Mouse (Mus musculus) embryonic facial prominence, embryonic 15.5 days (tissue): ENCODE results near the gene Mrs2. TPM values are rescaled to one million over a fixed set of nuclear protein-coding genes. Genes with fewer than 3 reads are reported as not detected.
A peak's percentile ranks its signal among the peaks of the same experiment; 100 is the strongest.

ENCODE experiments used
- ATAC-seq: fragments of 200-750 bp; cut with Nextera tagmentation; 2 replicates; pipeline ENCODE4 v1.8.0; 2017; ENCODE audit warnings: low read depth, moderate TSS enrichment; ENCODE audit not compliant: insufficient number of reproducible peaks, low FRiP score, low TSS enrichment
- H3K27ac ChIP-seq: fragments of 300-500 bp; sonication (generic); replicated peaks from 2 replicates; pipeline ENCODE4 v1.5.1; 2015; ENCODE audit warnings: mild to moderate bottlenecking, inconsistent platforms
- H3K27me3 ChIP-seq: fragments of 300-500 bp; sonication (generic); 2 replicates; pipeline ENCODE4 v1.6.1; 2015; ENCODE audit warnings: inconsistent platforms
- H3K36me3 ChIP-seq: fragments of 300-500 bp; sonication (generic); 2 replicates; pipeline ENCODE4 v1.6.1; 2015; ENCODE audit warnings: mild to moderate bottlenecking, inconsistent platforms
- H3K4me1 ChIP-seq: fragments of 300-500 bp; sonication (generic); 2 replicates; pipeline ENCODE4 v1.6.1; 2015; ENCODE audit warnings: inconsistent platforms
- H3K4me2 ChIP-seq: fragments of 300-500 bp; sonication (generic); replicated peaks from 2 replicates; pipeline ENCODE4 v1.6.1; 2015; ENCODE audit warnings: mild to moderate bottlenecking, inconsistent platforms
- H3K4me3 ChIP-seq: fragments of 300-500 bp; sonication (generic); replicated peaks from 2 replicates; pipeline ENCODE4 v1.5.1; 2015; ENCODE audit warnings: mild to moderate bottlenecking, inconsistent platforms
- H3K9ac ChIP-seq: fragments of 300-500 bp; sonication (generic); 2 replicates; pipeline ENCODE4 v1.6.1; 2015; ENCODE audit warnings: inconsistent platforms
- H3K9me3 ChIP-seq: fragments of 300-500 bp; sonication (generic); replicated peaks from 2 replicates; pipeline ENCODE4 v1.6.1; 2016; ENCODE audit warnings: inconsistent platforms
- WGBS: fragments of 180-500 bp; shearing (Covaris S2); methylation state at CpG from one replicate; pipeline ENCODE4 v1.1.7; 2015; 5-methylcytosine and 5-hydroxymethylcytosine counted together
- polyA plus RNA-seq: library from polyadenylated mRNA; unstranded; fragments of >200 nt; fragmentation: Nextera tagmentation; extraction: Ambion mirVana; gene quantifications from 2 replicates; pipeline ENCODE4 v1.2.1, GENCODE M21; 2015

Mrs2 gene
- polyA plus RNA-seq, 1 experiment from 2014 or later = 13.8 TPM

DNA sequence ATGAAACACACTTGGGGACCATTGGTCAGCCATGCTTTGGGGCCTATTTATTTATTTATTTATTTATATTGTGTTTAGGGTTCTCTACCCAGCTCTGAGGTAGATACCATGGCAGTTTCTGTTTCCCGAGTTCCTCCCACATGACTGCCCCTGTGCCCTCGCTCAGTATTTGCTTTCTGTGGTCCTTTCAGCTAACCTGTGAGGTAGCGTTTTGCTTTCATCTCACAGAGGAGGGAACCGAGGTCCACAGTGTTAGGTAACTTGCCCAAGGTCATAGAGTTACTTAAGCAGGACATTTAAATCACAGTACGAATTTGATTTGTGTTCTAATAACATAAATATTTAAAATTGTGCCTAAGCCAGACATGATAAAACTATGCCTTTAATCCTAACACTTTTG is 73.0 kb downstream of the Mrs2 start:
- WGBS = 81% methylated on average over 5 of the region's 5 CpGs

DNA sequence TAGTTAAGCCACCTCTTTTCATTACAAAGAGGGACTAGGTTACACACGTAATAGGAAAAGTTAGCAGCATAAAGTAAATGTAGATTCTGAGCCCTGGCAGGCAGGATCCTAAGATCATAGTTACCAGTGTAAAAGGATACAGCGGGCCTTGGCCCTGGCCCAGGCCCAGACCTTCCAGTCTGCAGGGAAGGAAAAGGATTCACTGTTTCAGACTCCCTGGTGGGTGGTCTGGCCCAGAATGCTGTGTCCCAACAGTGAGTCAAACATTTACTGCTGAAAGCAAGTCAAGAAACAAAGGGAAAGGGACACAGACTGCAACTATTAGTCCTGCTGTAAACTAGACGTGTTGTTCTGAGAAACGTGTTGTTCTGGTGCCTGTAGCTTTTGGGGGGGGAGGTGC is 74.6 kb downstream of the Mrs2 start:
- no peaks in the 10 kb centered on the region for H3K9me3 ChIP-seq
- H3K4me2 ChIP-seq = no peak overlapping the region
- H3K4me1 ChIP-seq = no peaks in the 10 kb centered on the region
- no peak overlapping the region for H3K4me3 ChIP-seq
- H3K27me3 ChIP-seq = no peaks in the 10 kb centered on the region
- H3K36me3 ChIP-seq = no peaks in the 10 kb centered on the region
- WGBS = 10% methylated on average over 4 of the region's 4 CpGs
- ATAC-seq = no peak
- no peak overlapping the region for H3K27ac ChIP-seq
- no peak overlapping the region for H3K9ac ChIP-seq

More for the DNA sequence above, 73.0 kb downstream of the Mrs2 start:
- no peaks in the 10 kb centered on the region for H3K9me3 ChIP-seq
- ATAC-seq = no peak
- H3K9ac ChIP-seq = no peak overlapping the region
- no peaks in the 10 kb centered on the region for H3K27me3 ChIP-seq
- no peak overlapping the region for H3K4me2 ChIP-seq
- no peaks in the 10 kb centered on the region for H3K4me1 ChIP-seq
- H3K36me3 ChIP-seq = no peaks in the 10 kb centered on the region
- no peak overlapping the region for H3K4me3 ChIP-seq
- no peak overlapping the region for H3K27ac ChIP-seq

DNA sequence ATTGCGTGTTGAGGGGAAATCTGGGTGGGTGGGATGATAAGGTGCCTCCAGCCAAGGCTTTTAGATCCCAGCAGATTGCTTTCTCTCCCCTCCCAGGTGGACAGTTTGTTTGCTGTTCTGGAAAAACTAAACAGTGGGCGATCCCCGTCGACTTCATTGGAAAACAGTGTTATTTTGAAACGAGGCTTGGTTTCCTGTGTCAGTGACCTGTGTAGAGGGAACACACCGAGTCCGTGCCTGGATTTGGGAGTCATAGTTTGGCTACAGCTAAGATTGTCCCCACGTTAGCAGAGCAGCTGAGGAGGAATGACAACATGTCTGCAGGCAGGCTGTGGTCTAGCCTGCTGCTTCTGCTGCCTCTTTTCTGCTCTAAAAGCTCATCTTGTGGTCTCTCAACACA is 76.9 kb downstream of the Mrs2 start:
- Histone ChIP-seq H3K9ac (no peak overlapping the region), H3K4me3 (no peak overlapping the region), H3K27ac (no peak overlapping the region), H3K27me3 (no peaks in the 10 kb centered on the region), H3K4me2 (no peak overlapping the region), H3K36me3 (no peaks in the 10 kb centered on the region), H3K4me1 (peaks cover 5% of the 10 kb centered on the region; the same call in 1 of the 2 replicates), H3K9me3 (no peaks in the 10 kb centered on the region)
- ATAC-seq = no peak
- 74% methylated on average over 8 of the region's 8 CpGs for WGBS

DNA sequence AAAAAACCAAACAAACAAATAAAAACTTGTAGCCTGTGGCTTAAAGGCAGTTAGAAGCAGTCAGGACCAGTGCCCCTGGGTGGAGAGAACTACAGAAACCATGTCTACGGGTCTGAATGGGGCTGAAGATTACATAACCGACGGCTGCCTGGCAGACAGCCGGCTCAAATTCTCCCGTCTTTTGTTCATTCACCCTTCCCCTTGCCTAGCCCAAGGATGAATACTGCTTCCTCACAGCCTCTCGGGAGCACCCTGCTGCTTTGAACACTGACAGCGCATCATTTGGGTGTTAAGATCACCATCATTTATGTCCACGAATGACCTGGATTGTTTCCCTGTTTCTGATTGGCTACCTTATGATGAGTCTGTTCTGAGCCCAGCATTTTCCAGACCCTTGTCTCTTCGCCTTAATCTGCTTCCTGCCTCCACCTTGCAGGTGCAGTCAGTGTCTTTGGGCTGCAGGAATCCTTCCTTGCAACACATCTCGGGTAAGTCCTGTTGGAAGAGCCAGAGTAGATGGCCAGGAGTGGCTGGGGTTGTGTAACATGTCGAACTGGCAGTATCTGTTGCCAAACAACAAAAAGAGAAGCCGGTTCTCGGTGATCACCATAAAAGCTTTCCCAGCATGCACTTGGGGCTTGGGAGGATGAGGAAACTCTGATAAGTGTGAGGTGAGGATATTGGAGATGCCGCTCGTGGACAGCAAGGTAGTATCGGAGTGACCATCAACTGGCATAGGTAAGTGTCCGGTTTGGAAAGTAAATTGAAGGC is 77.5 kb downstream of the Mrs2 start, which contains the start of gene Gpld1:
Gpld1 (plus strand) TSS at position 641 of the 771 bp plus-strand sequence.
- Histone ChIP-seq H3K27me3 (no peaks in the 10 kb centered on the region), H3K4me2 (no peak within 1 kb of the TSS), H3K4me3 (no peak within 1 kb of the TSS), H3K9me3 (no peaks in the 10 kb centered on the region), H3K27ac (no peak within 1 kb of the TSS), H3K4me1 (peaks cover 11% of the 10 kb centered on the region; the same call in 1 of the 2 replicates), H3K9ac (no peak within 1 kb of the TSS), H3K36me3 (no peaks in the 10 kb centered on the region)
- ATAC-seq = no peak
- 54% methylated on average over 17 of the region's 17 CpGs for WGBS

DNA sequence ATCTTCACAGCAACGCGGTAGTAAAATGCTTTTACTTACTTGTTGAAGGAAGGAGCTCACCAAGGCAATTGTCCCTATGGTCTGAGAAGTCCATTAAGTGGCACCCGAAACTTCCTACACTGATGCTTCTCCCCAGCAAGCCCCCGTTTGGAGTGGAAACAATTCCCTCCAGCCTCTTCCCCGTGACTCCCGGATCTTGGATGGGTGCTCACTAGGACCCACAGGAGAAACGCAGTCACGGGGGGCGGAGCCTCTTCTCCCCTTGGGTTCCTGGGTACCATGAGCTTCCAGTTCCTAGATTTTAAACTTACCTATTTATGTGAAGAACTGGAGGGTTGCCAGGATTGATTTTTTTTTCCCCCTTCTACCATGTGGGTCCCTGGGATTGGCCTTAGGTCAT is 80.7 kb downstream of the Mrs2 start:
- Histone ChIP-seq H3K4me2 (no peak overlapping the region), H3K9me3 (no peaks in the 10 kb centered on the region), H3K9ac (no peak overlapping the region), H3K36me3 (no peaks in the 10 kb centered on the region), H3K27me3 (no peaks in the 10 kb centered on the region), H3K4me3 (no peak overlapping the region), H3K27ac (no peak overlapping the region), H3K4me1 (peaks cover 21% of the 10 kb centered on the region)
- ATAC-seq = no peak
- WGBS = 88% methylated on average over 9 of the region's 9 CpGs

DNA sequence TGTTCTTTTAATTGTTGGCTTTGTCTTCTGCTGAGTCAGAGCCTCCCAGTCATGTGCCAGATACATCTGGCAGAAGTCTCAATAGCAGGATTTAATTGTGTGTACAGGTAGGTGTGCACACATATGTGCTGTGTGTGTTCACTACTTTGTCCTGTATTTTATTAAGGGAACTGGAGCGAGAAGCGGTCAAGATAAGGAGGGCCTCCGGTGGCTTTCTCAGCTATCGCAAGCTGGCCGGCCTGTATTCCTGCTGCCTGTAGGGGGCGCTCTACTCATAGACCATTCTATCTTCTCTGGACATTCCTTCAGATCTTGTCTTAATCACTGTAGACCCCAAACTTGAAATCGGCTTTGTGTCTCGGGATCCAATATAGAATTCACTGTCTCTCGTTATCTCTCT is 81.5 kb downstream of the Mrs2 start:
- Histone ChIP-seq H3K9me3 (no peaks in the 10 kb centered on the region), H3K9ac (no peak overlapping the region), H3K27me3 (no peaks in the 10 kb centered on the region), H3K27ac (no peak overlapping the region), H3K36me3 (no peaks in the 10 kb centered on the region), H3K4me2 (no peak overlapping the region), H3K4me1 (peaks cover 21% of the 10 kb centered on the region), H3K4me3 (no peak overlapping the region)
- 34% methylated on average over 9 of the region's 9 CpGs for WGBS
- ATAC-seq = no peak

DNA sequence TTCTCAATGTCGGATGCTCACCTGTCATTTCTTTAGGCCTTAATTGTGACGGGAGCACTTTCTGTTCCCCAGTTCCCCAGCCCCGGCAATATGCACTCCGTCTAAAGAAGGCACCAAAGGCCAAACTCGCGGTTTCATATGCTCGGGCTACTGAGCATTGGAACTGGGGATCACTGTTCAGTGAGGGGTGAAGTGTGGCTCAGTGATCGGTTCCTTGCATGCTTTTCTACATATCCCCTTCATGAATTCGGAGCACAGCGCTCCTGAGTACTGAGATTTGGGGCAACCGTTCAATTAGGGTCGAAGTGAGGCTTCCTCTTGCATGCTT is 82.4 kb downstream of the Mrs2 start:
- ATAC-seq = no peak
- Histone ChIP-seq H3K36me3 (no peaks in the 10 kb centered on the region), H3K4me2 (peak overlapping the region; percentile 58), H3K27ac (peak overlapping the region; percentile 88), H3K4me1 (peaks cover 21% of the 10 kb centered on the region), H3K4me3 (peak overlapping the region; percentile 86), H3K9ac (peak overlapping the region; percentile 28; the same call in 1 of the 2 replicates), H3K27me3 (no peaks in the 10 kb centered on the region), H3K9me3 (no peaks in the 10 kb centered on the region)
- 10% methylated on average over 12 of the region's 12 CpGs for WGBS

Other genes with a start within 250 kb of the Mrs2 start
- 14.4 and 16.0 TPM in 2 replicates for gene BC005537, start 218.7 kb downstream of the Mrs2 start, polyA plus RNA-seq
- 74.7 and 75.0 TPM in 2 replicates for gene Acot13, start 188.8 kb downstream of the Mrs2 start, polyA plus RNA-seq
- 48.0 and 49.4 TPM in 2 replicates for gene Tdp2, start 188.7 kb downstream of the Mrs2 start, polyA plus RNA-seq
- gene D130043K22Rik, start 175.2 kb downstream of the Mrs2 start, polyA plus RNA-seq = 0.88 and 1.3 TPM in 2 replicates
- gene Aldh5a1, start 82.7 kb downstream of the Mrs2 start, polyA plus RNA-seq = 5.7 and 5.9 TPM in 2 replicates
- 3.7 and 4.4 TPM in 2 replicates for gene Gpld1, start 77.2 kb downstream of the Mrs2 start, polyA plus RNA-seq
- gene Dcdc2a, start 35.6 kb upstream of the Mrs2 start, polyA plus RNA-seq = 3.0 and 4.5 TPM in 2 replicates